Mouse (Mus musculus) MEL (cell line): ENCODE data around the gene Hpn. TPM values are rescaled to one million over a fixed set of nuclear protein-coding genes. Genes with fewer than 3 reads are reported as not detected.

Experiments
- DNase-seq: peaks from one replicate; pipeline ENCODE4 v3.0.0; 2011; ENCODE audit warnings: low read depth, low spot score
- H3K27ac ChIP-seq: 2 replicates; pipeline ENCODE4 v1.5.1; 2012; ENCODE audit warnings: low read depth, mild to moderate bottlenecking, control low read depth, low read length, moderate library complexity; ENCODE audit not compliant: control insufficient read depth
- H3K27me3 ChIP-seq, 2 experiments: fragments of 150-350 bp in 1 of 2; sonication (generic) in 1 of 2; 2 replicates each; pipeline ENCODE4 v1.6.1; 2012; ENCODE audit warnings: low read length in 2 of 2, mild to moderate bottlenecking in 2 of 2, improper control_type of control experiment in 1 of 2, moderate library complexity in 1 of 2; ENCODE audit not compliant: insufficient read depth in 2 of 2, control insufficient read depth in 1 of 2
- H3K36me3 ChIP-seq, 2 experiments: 2 replicates each; pipeline ENCODE4 v1.6.1; 2012 to 2014; ENCODE audit warnings: low read length in 2 of 2, improper control_type of control experiment in 1 of 2, inconsistent platforms in 1 of 2, mild to moderate bottlenecking in 1 of 2; ENCODE audit not compliant: insufficient read depth in 2 of 2, control insufficient read depth in 1 of 2
- H3K4me1 ChIP-seq, 2 experiments: fragments of 150-350 bp in 1 of 2; sonication (generic) in 1 of 2; 2 replicates each; pipeline ENCODE4 v1.6.1; 2012; ENCODE audit warnings: low read length in 2 of 2, improper control_type of control experiment in 1 of 2, mild to moderate bottlenecking in 1 of 2; ENCODE audit not compliant: insufficient read depth in 2 of 2, control insufficient read depth in 1 of 2
- H3K4me3 ChIP-seq, 2 experiments: fragments of 150-350 bp in 1 of 2; sonication (generic) in 1 of 2; 2 replicates each; pipeline ENCODE4 v1.5.1; 2012; ENCODE audit warnings: low read depth in 2 of 2, low read length in 2 of 2, mild to moderate bottlenecking in 2 of 2, moderate library complexity in 2 of 2, control low read depth in 1 of 2, improper control_type of control experiment in 1 of 2; ENCODE audit not compliant: control insufficient read depth in 1 of 2, insufficient read depth in 1 of 2
- H3K79me2 ChIP-seq: 2 replicates; pipeline ENCODE4 v1.6.1; 2012; ENCODE audit warnings: mild to moderate bottlenecking, low read length, moderate library complexity; ENCODE audit not compliant: control insufficient read depth, poor library complexity, insufficient read depth
- H3K9ac ChIP-seq: 2 replicates; pipeline ENCODE4 v1.6.1; 2012; ENCODE audit warnings: low read depth, mild to moderate bottlenecking, control low read depth, low read length, moderate library complexity; ENCODE audit not compliant: control insufficient read depth, poor library complexity, severe bottlenecking
- H3K9me3 ChIP-seq: fragments of 150-350 bp; sonication (generic); replicated peaks from 2 replicates; pipeline ENCODE4 v1.6.1; 2012; ENCODE audit warnings: mild to moderate bottlenecking, low read length, improper control_type of control experiment, moderate library complexity; ENCODE audit not compliant: insufficient read depth
- CHD1 ChIP-seq: IDR thresholded peaks from 2 replicates; pipeline ENCODE4 v1.6.1; 2012; ENCODE audit warnings: low read depth, mild to moderate bottlenecking, inconsistent platforms, low read length, improper control_type of control experiment
- CTCF ChIP-seq, 3 experiments: IDR thresholded peaks in 2 of 3; conservative IDR thresholded peaks in 1 of 3; 2 replicates each; pipeline ENCODE4 v1.5.1; 2011 to 2012; ENCODE audit warnings: low read length in 3 of 3, low read depth in 2 of 3, mild to moderate bottlenecking in 2 of 3, improper control_type of control experiment in 1 of 3, inconsistent platforms in 1 of 3, mixed read lengths in 1 of 3, moderate library complexity in 1 of 3; ENCODE audit not compliant: control insufficient read depth in 1 of 3, insufficient read depth in 1 of 3, poor library complexity in 1 of 3, severe bottlenecking in 1 of 3
- EP300 ChIP-seq, 2 experiments: IDR thresholded peaks; 2 replicates each; pipeline ENCODE4 v1.6.1; 2011; ENCODE audit warnings: improper control_type of control experiment in 2 of 2, low read length in 2 of 2, low read depth in 1 of 2, mild to moderate bottlenecking in 1 of 2
- ETS1 ChIP-seq: IDR thresholded peaks from 2 replicates; pipeline ENCODE4 v1.6.1; 2012; ENCODE audit warnings: low read depth, mild to moderate bottlenecking, inconsistent platforms, low read length, improper control_type of control experiment, moderate library complexity
- GATA1 ChIP-seq: IDR thresholded peaks from 2 replicates; pipeline ENCODE4 v1.6.1; 2011; ENCODE audit warnings: low read depth, low read length, improper control_type of control experiment
- JUND ChIP-seq: IDR thresholded peaks from 2 replicates; pipeline ENCODE4 v1.6.1; 2011; ENCODE audit warnings: low read depth, mild to moderate bottlenecking, improper control_type of control experiment, low read length
- MAFK ChIP-seq: IDR thresholded peaks from 2 replicates; pipeline ENCODE4 v1.6.1; 2011; ENCODE audit warnings: low read depth, mild to moderate bottlenecking, low read length, improper control_type of control experiment, borderline replicate concordance
- MAX ChIP-seq: IDR thresholded peaks from 2 replicates; pipeline ENCODE4 v1.6.1; 2011; ENCODE audit warnings: low read length, improper control_type of control experiment
- MEF2A ChIP-seq: IDR thresholded peaks from 2 replicates; pipeline ENCODE4 v1.6.1; 2014; ENCODE audit warnings: low read depth, mild to moderate bottlenecking, inconsistent platforms, low read length, improper control_type of control experiment; ENCODE audit not compliant: poor library complexity, insufficient replicate concordance, severe bottlenecking; ENCODE audit errors: extremely low read depth
- MXI1 ChIP-seq: IDR thresholded peaks from 2 replicates; pipeline ENCODE4 v1.6.1; 2011; ENCODE audit warnings: mild to moderate bottlenecking, low read depth, low read length, improper control_type of control experiment
- MYC ChIP-seq: IDR thresholded peaks from 2 replicates; pipeline ENCODE4 v1.6.1; 2011; ENCODE audit warnings: low read depth, mild to moderate bottlenecking, low read length, improper control_type of control experiment, moderate library complexity
- NRF1 ChIP-seq: IDR thresholded peaks from 2 replicates; pipeline ENCODE4 v1.6.1; 2014; ENCODE audit warnings: low read depth, mild to moderate bottlenecking, inconsistent platforms, low read length, improper control_type of control experiment, moderate library complexity; ENCODE audit not compliant: poor library complexity, insufficient read depth, severe bottlenecking
- RAD21 ChIP-seq: IDR thresholded peaks from 2 replicates; pipeline ENCODE4 v1.6.1; 2011; ENCODE audit warnings: mild to moderate bottlenecking, low read depth, low read length, improper control_type of control experiment
- SMC3 ChIP-seq: IDR thresholded peaks from 2 replicates; pipeline ENCODE4 v1.6.1; 2011; ENCODE audit warnings: low read depth, low read length, improper control_type of control experiment
- TCF12 ChIP-seq: IDR thresholded peaks from 2 replicates; pipeline ENCODE4 v1.6.1; 2014; ENCODE audit warnings: low read depth, mild to moderate bottlenecking, inconsistent platforms, low read length, improper control_type of control experiment, moderate library complexity
- USF1 ChIP-seq: IDR thresholded peaks from 2 replicates; pipeline ENCODE4 v1.6.1; 2014; ENCODE audit warnings: low read depth, mild to moderate bottlenecking, inconsistent platforms, low read length, improper control_type of control experiment, moderate library complexity
- ZKSCAN1 ChIP-seq: IDR thresholded peaks from 2 replicates; pipeline ENCODE4 v1.6.1; 2012; ENCODE audit warnings: low read depth, mild to moderate bottlenecking, inconsistent platforms, low read length, improper control_type of control experiment, moderate library complexity
- ZNF384 ChIP-seq: IDR thresholded peaks from 2 replicates; pipeline ENCODE4 v1.6.1; 2012; ENCODE audit warnings: low read depth, mild to moderate bottlenecking, inconsistent platforms, low read length, improper control_type of control experiment
- polyA plus RNA-seq, 2 experiments: library from polyadenylated mRNA; stranded (reverse) in 1 of 2; unstranded in 1 of 2; fragments of >175 nt in 1 of 2; fragments of >200 nt in 1 of 2; gene quantifications; 2 replicates each; pipeline versions ENCODE4 v1.2.1 to v1.2.4; 2012; ENCODE audit warnings: low replicate concordance in 2 of 2, low read depth in 1 of 2; ENCODE audit not compliant: insufficient read length in 2 of 2, insufficient read depth in 1 of 2, missing spikeins in 1 of 2
- total RNA-seq: library from RNA; depleted of rRNA; stranded (reverse); fragments of 300-350 nt; gene quantifications from 2 replicates; pipeline ENCODE4 v1.2.3, GENCODE M21; 2012

Gene Hpn
- total and polyA plus RNA-seq, 3 experiments = 1.1 to 1.6 TPM; not detected in 1

DNA sequence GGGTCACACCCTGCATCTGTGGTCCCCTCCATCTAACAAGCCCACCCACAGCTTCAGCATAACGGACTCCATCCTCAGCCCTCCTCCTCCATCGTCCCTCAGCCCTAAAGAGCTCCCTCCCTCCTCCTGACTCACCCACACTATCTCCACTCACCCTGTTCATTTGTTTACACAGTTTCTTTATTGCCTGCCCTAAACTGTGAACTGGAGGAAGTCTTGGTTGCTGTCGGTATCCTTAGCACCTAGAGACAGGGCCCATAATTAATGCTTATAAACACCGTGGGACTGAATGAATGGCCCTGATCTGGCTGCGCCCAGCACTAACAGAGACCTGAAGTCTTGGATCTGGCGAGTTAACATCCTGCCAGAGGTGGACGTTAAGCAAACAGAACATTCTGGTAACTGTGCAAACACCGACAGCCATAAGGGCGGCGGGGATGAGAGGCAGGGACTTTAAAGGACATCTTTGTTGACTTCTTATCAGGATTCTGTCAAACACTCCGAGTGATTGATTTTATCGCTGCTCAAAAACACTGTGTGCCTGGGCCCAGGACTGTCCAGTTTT, 30.6 kb upstream of the Hpn start:
- Histone ChIP-seq H3K27ac (no peak overlapping the region), H3K36me3 (peaks cover 3 to 7% of the 10 kb centered on the region in 2 experiments; a peak in 3 of 4 replicates), H3K79me2 (peaks cover 22% of the 10 kb centered on the region), H3K9ac (no peak overlapping the region), H3K27me3 (no peaks in the 10 kb centered on the region), H3K9me3 (no peaks in the 10 kb centered on the region), H3K4me1 (peaks cover 0 to 19% of the 10 kb centered on the region in 2 experiments; a peak in 3 of 4 replicates), H3K4me3 (no peak overlapping the region)
- DNase-seq = no peak
- TF ChIP-seq GATA1 = no peak
- no peak for TF ChIP-seq MYC
- TF ChIP-seq TCF12 = no peak
- no peak for TF ChIP-seq MAFK
- TF ChIP-seq MXI1 = no peak

DNA sequence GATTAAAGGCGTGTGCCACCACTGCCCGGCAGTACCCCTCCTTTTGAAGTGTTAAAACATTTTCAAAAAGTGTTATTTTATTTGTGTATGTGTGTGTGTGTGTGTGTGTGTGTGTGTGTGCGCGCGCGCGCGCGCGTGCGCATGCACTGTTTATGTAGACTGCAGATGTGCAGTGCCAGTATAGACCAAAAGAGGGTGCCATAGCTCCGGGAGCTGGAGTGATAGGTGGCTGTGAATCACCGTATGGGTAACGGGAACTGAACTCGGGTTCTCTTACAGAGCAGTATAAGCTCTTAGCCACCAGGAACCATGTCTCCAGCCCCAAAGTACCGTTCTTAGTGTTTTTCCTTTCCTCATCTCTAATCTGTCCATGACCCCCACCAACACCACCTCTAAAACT, 29.8 kb upstream of the Hpn start:
- Histone ChIP-seq H3K36me3 (peaks cover 3 to 7% of the 10 kb centered on the region in 2 experiments; a peak in 3 of 4 replicates), H3K9me3 (no peaks in the 10 kb centered on the region)

GRCm38 (mm10) chr7:31140941-31141340, 25.9 kb upstream of the Hpn start:
- H3K4me1 ChIP-seq = no peaks in the 10 kb centered on the region
- DNase-seq = no peak
- H3K9me3 ChIP-seq = no peaks in the 10 kb centered on the region
- H3K36me3 ChIP-seq = peaks cover 0 to 3% of the 10 kb centered on the region in 2 experiments; a peak in 2 of 4 replicates
- H3K79me2 ChIP-seq = no peaks in the 10 kb centered on the region
- H3K4me3 ChIP-seq = no peak overlapping the region
- H3K27me3 ChIP-seq = no peaks in the 10 kb centered on the region
- TF ChIP-seq NRF1 = no peak
- TF ChIP-seq MEF2A = no peak
- TF ChIP-seq ZKSCAN1 = no peak
- TF ChIP-seq ZNF384 = no peak
- no peak for TF ChIP-seq JUND
- no peak for TF ChIP-seq ETS1
- no peak for TF ChIP-seq USF1
- no peak for TF ChIP-seq CHD1
- no peak for TF ChIP-seq EP300 (IDR thresholded peaks at IDR 0.05; ENCODE audit: low read depth in 1 of 2, low read length in 2 of 2)
- TF ChIP-seq TCF12 = no peak
- no peak for TF ChIP-seq SMC3
- H3K9ac ChIP-seq = no peak overlapping the region
- no peak overlapping the region for H3K27ac ChIP-seq

More for the DNA sequence above, 29.8 kb upstream of the Hpn start:
- Histone ChIP-seq H3K27me3 (no peaks in the 10 kb centered on the region), H3K27ac (no peak overlapping the region), H3K4me3 (no peak overlapping the region), H3K4me1 (peaks cover 0 to 16% of the 10 kb centered on the region in 2 experiments; a peak in 3 of 4 replicates), H3K9ac (no peak overlapping the region), H3K79me2 (peaks cover 14% of the 10 kb centered on the region)
- TF ChIP-seq CTCF (IDR thresholded peaks at IDR 0.05 in 2 of 3, conservative IDR thresholded peaks at IDR 0.05 in 1 of 3; ENCODE audit: control insufficient read depth in 1 of 3, insufficient read depth in 1 of 3, low read depth in 2 of 3, low read length in 3 of 3, poor library complexity in 1 of 3, severe bottlenecking in 1 of 3) = peak; percentile 15 to 34 (median 30); a peak in 4 of 6 replicates
- TF ChIP-seq RAD21 = peak; percentile 20
- TF ChIP-seq MAX = no peak
- no peak for TF ChIP-seq EP300 (IDR thresholded peaks at IDR 0.05; ENCODE audit: low read depth in 1 of 2, low read length in 2 of 2)
- no peak for TF ChIP-seq ZNF384
- DNase-seq = peak; percentile 47
